Comparison of ENCODE assay signal across 10 mouse cellular contexts in the genomic region with DNA sequence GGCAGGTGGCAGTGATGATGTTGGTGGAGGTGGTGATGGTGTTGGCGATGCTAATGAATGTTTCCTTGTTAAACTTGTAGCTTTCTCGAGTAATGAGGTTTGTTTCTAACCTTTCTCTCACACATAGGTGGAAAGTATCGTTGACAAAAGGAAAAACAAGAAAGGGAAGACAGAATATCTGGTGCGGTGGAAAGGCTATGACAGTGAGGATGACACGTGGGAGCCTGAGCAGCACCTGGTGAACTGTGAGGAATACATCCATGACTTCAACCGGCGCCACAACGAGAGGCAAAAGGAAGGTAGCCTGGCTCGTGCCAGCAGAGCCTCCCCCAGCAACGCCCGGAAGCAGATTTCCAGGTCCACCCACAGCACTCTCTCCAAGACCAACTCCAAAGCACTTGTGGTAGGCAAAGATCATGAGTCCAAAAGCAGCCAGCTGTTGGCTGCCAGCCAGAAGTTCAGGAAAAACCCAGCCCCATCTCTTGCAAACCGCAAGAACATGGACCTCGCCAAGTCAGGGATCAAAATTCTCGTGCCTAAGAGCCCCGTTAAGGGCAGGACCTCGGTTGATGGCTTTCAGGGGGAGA.
DNase-seq lines count a peak whose midpoint lies in the region; ATAC-seq lines count a peak whose summit lies in the region.
"Had no signal": no experiment of that assay in that cellular context is flagged by ENCODE, and none has a peak within 500 bp of the region (broad histone marks: within the 10 kb centered on the region; RNA-seq: fewer than 3 reads in every experiment).

No protein-coding gene starts in this region.

- DNase-seq in cerebellum, postnatal 25 days: peak; percentile 20 to 44
- DNase-seq in A20 (ENCODE audit: low read depth, low spot score): peak; percentile 45
- peak; percentile 19 to 34 for DNase-seq in heart, adult 9 months (ENCODE audit: low spot score in 2 of 2)
- no peak for DNase-seq in layer of hippocampus, adult 18-20 months (ENCODE audit: low spot score in 2 of 2)
- no peak for DNase-seq in layer of hippocampus, adult 9-11 months
- DNase-seq in right cerebral cortex, postnatal 4 days: no peak

- H3K4me2 ChIP-seq in limb, embryonic 12.5 days: no peak overlapping the region
- H3K4me2 ChIP-seq: hindbrain, embryonic 15.5 days had no signal

- no peak overlapping the region for H3K9ac ChIP-seq in limb, embryonic 12.5 days (replicated peaks)
- H3K9ac ChIP-seq: hindbrain, embryonic 15.5 days had no signal

- peaks cover 40% of the 10 kb centered on the region for H3K4me1 ChIP-seq in limb, embryonic 12.5 days (replicated peaks)

- 86% methylated on average over 16 of the region's 16 CpGs for WGBS in limb, embryonic 12.5 days

- H3K9me3 ChIP-seq in limb, embryonic 12.5 days: no peaks in the 10 kb centered on the region
- H3K9me3 ChIP-seq: hindbrain, embryonic 15.5 days had no signal

- no peak overlapping the region for H3K27ac ChIP-seq in limb, embryonic 12.5 days
- H3K27ac ChIP-seq: hindbrain, embryonic 15.5 days had no signal

- ATAC-seq in cerebellum, adult (ENCODE audit: insufficient number of reproducible peaks, low FRiP score, low TSS enrichment): no peak
- 0 out of 2 replicates have a peak, but pooled peaks have one; percentile 11 for ATAC-seq in limb, embryonic 12.5 days (ENCODE audit: insufficient number of reproducible peaks, insufficient read depth, low FRiP score, low TSS enrichment, low read depth)
- ATAC-seq: activated CD4-positive, CD25-positive, alpha-beta regulatory T cell, adult 4 months had no signal

- no peak overlapping the region for H3K4me3 ChIP-seq in limb, embryonic 12.5 days (replicated peaks)
- H3K4me3 ChIP-seq: hindbrain, embryonic 15.5 days had no signal

- peaks cover 40% of the 10 kb centered on the region for H3K36me3 ChIP-seq in limb, embryonic 12.5 days
- H3K36me3 ChIP-seq: hindbrain, embryonic 15.5 days had no signal

- H3K27me3 ChIP-seq in limb, embryonic 12.5 days: no peaks in the 10 kb centered on the region
- H3K27me3 ChIP-seq: hindbrain, embryonic 15.5 days had no signal

Comparison
In these comparisons a context has a peak if more than half of its experiments do, and no peak if none do; other contexts are left out.
1. DNase-seq: peak in cerebellum, postnatal 25 days (2 of 2), A20 (single experiment) and heart, adult 9 months (2 of 2); none in layer of hippocampus, adult 18-20 months (0 of 2), layer of hippocampus, adult 9-11 months (single experiment) and right cerebral cortex, postnatal 4 days (single experiment).